8 mouse cellular contexts compared by ENCODE assay signal in genomic region chr11:55015831-55016241, GRCm38 (mm10). TPM values are rescaled to one million over a fixed set of nuclear protein-coding genes. Genes with fewer than 3 reads are reported as not detected.
DNase-seq lines count a peak whose midpoint lies in the region; ATAC-seq and TF ChIP-seq lines count a peak whose summit lies in the region.

No protein-coding gene starts in this region.

- DNase-seq in lung, adult 18-20 months, result peak; percentile 39 to 64
- DNase-seq in lung, postnatal 25 days (ENCODE audit: low spot score), result no peak
- DNase-seq in cerebellum, adult 11 months, result peak; percentile 58
- DNase-seq in gastrocnemius, postnatal 14 days, result peak; percentile 74
- DNase-seq in kidney, adult 2 months, result peak; percentile 63

- no peaks in the 10 kb centered on the region for H3K27me3 ChIP-seq in kidney, adult 2 months (replicated peaks; ENCODE audit: control insufficient read depth, insufficient read depth, low read length)

- H3K4me3 ChIP-seq in kidney, adult 2 months (ENCODE audit: insufficient read depth, low read depth, low read length), result no peak overlapping the region

- H3K4me1 ChIP-seq in kidney, adult 2 months (ENCODE audit: control insufficient read depth, insufficient read depth, low read length), result no peaks in the 10 kb centered on the region; the same call in 1 of the 2 replicates

- TF ChIP-seq POLR2A in kidney, adult 2 months (IDR thresholded peaks at IDR 0.05; ENCODE audit: low read depth, low read length), result no peak

- H3K27ac ChIP-seq in kidney, adult 2 months (ENCODE audit: insufficient read depth, low read depth, low read length), result no peak overlapping the region

- WGBS in kidney, adult 2 months, result 45% methylated on average over 9 of the region's 9 CpGs

- no peak for TF ChIP-seq CTCF in kidney, adult 2 months (conservative IDR thresholded peaks at IDR 0.05; ENCODE audit: insufficient read depth, insufficient read length, low read depth, low read length)

- intact Hi-C loops in gastrocnemius, postnatal 14 days (cut with DNase I; ENCODE audit: low total_unique reads), result no loop called here

- no peaks in the 10 kb centered on the region; the same call in 1 of the 2 replicates for H3K36me3 ChIP-seq in kidney, adult 2 months (ENCODE audit: control insufficient read depth, insufficient read depth, low read length)

- 0 out of 2 replicates have a peak, but pooled peaks have one; percentile 15 for ATAC-seq in megakaryocyte-erythroid progenitor cell, adult 5-6 weeks (replicated peaks; ENCODE audit: low FRiP score, low TSS enrichment, poor library complexity, severe bottlenecking)
- no peak for ATAC-seq in CD4-positive, CD25-positive, alpha-beta regulatory T cell, adult 4 months
- ATAC-seq in erythroblast, adult 5-6 weeks (replicated peaks; ENCODE audit: low FRiP score, poor library complexity, severe bottlenecking), result no peak

RNA-seq across cellular contexts. Expression of gene Anxa6, which starts 17.4 kb away (rescaled TPM):
- 100 to 1,000 TPM; 222 to 236 TPM for total RNA-seq in gastrocnemius, postnatal 14 days (2021)
- polyA plus RNA-seq in kidney, adult 2 months (2012; rRNA removed), result 76.5 and 87.9 TPM in 2 replicates
- 18.3 and 28.5 TPM in 2 replicates for total RNA-seq in megakaryocyte-erythroid progenitor cell, adult 5-6 weeks (2014; fragmentation: Nextera tagmentation)
- 25.3 and 26.7 TPM in 2 replicates for total RNA-seq in megakaryocyte-erythroid progenitor cell, adult 5-6 weeks (2017)
- polyA plus RNA-seq in CD4-positive, CD25-positive, alpha-beta regulatory T cell, adult 4 months (2017; shearing (Covaris generic)), result 100 to 1,000 TPM; 387 to 504 TPM
- 9.2 and 10.4 TPM in 2 replicates for total RNA-seq in erythroblast, adult 5-6 weeks (2015; ENCODE audit: low replicate concordance)
- 12.7 and 14.0 TPM in 2 replicates for total RNA-seq in erythroblast, adult 5-6 weeks (2017; ENCODE audit: low replicate concordance)

RNA-seq across cellular contexts. Expression of gene Tnip1, which starts 53.1 kb away (rescaled TPM):
- total RNA-seq in gastrocnemius, postnatal 14 days (2021), result 10 to 100 TPM; 28.8 to 31.1 TPM
- 19.1 and 20.6 TPM in 2 replicates for polyA plus RNA-seq in kidney, adult 2 months (2012; rRNA removed)
- total RNA-seq in megakaryocyte-erythroid progenitor cell, adult 5-6 weeks (2014; fragmentation: Nextera tagmentation), result 16.7 and 17.8 TPM in 2 replicates
- 12.5 and 12.8 TPM in 2 replicates for total RNA-seq in megakaryocyte-erythroid progenitor cell, adult 5-6 weeks (2017)
- polyA plus RNA-seq in CD4-positive, CD25-positive, alpha-beta regulatory T cell, adult 4 months (2017; shearing (Covaris generic)), result 100 to 1,000 TPM in 1 of 2 experiments, 10 to 100 TPM in 1; 97.4 to 167 TPM
- total RNA-seq in erythroblast, adult 5-6 weeks (2015; ENCODE audit: low replicate concordance), result 13.6 and 13.8 TPM in 2 replicates
- 20.5 and 25.6 TPM in 2 replicates for total RNA-seq in erythroblast, adult 5-6 weeks (2017; ENCODE audit: low replicate concordance)

Comparison
In these comparisons a context has a peak if more than half of its experiments do, and no peak if none do; other contexts are left out.
1. RNA of gene Anxa6, which starts 17.4 kb away (total RNA-seq): 222 to 236 TPM in gastrocnemius, postnatal 14 days; 18.3 to 28.5 TPM in megakaryocyte-erythroid progenitor cell, adult 5-6 weeks and 9.2 to 14.0 TPM in erythroblast, adult 5-6 weeks; every median in the first group is over 4 times any median in the second.